Mouse (Mus musculus) limb, embryonic 14.5 days (tissue): ENCODE results near the gene Usp20. TPM values are rescaled to one million over a fixed set of nuclear protein-coding genes. Genes with fewer than 3 reads are reported as not detected.

Experiments used
- ATAC-seq: fragments of 200-750 bp; cut with Nextera tagmentation; 2 replicates; pipeline ENCODE4 v1.8.0; 2017; ENCODE audit warnings: low read depth, moderate number of reproducible peaks, moderate TSS enrichment; ENCODE audit not compliant: low FRiP score
- DNase-seq: peaks from one replicate; pipeline ENCODE4 v3.0.0-alpha.2; 2015; ENCODE audit warnings: low spot score
- H3K27ac ChIP-seq: fragments of 300-500 bp; sonication (generic); replicated peaks from 2 replicates; pipeline ENCODE4 v1.5.1; 2014; ENCODE audit warnings: low read depth, mild to moderate bottlenecking, low read length, moderate library complexity, mixed read lengths
- H3K27me3 ChIP-seq: fragments of 300-500 bp; sonication (generic); 2 replicates; pipeline ENCODE4 v1.6.1; 2014; ENCODE audit warnings: low read length, mixed read lengths; ENCODE audit not compliant: control insufficient read depth, insufficient read depth
- H3K36me3 ChIP-seq: fragments of 300-500 bp; sonication (generic); 2 replicates; pipeline ENCODE4 v1.6.1; 2014; ENCODE audit warnings: mild to moderate bottlenecking, low read length, moderate library complexity, mixed read lengths; ENCODE audit not compliant: control insufficient read depth, insufficient read depth
- H3K4me1 ChIP-seq: fragments of 300-500 bp; sonication (generic); 2 replicates; pipeline ENCODE4 v1.6.1; 2014; ENCODE audit warnings: antibody characterized with exemption, low read length, mixed read lengths; ENCODE audit not compliant: control insufficient read depth, insufficient read depth
- H3K4me2 ChIP-seq: fragments of 300-500 bp; sonication (generic); replicated peaks from 2 replicates; pipeline ENCODE4 v1.6.1; 2014; ENCODE audit warnings: low read depth, mild to moderate bottlenecking, low read length, moderate library complexity; ENCODE audit not compliant: severe bottlenecking
- H3K4me3 ChIP-seq: fragments of 300-500 bp; sonication (generic); replicated peaks from 2 replicates; pipeline ENCODE4 v1.5.1; 2014; ENCODE audit warnings: low read length
- H3K9ac ChIP-seq: fragments of 300-500 bp; sonication (generic); 2 replicates; pipeline ENCODE4 v1.6.1; 2014; ENCODE audit warnings: mild to moderate bottlenecking, low read depth, low read length, moderate library complexity; ENCODE audit not compliant: severe bottlenecking
- H3K9me3 ChIP-seq: fragments of 300-500 bp; sonication (generic); 2 replicates; pipeline ENCODE4 v1.6.1; 2016; ENCODE audit warnings: low read length; ENCODE audit not compliant: control insufficient read depth
- POLR2A ChIP-seq: fragments of 200-500 bp; IDR thresholded peaks from 2 replicates; pipeline ENCODE4 v1.8.0; 2012; ENCODE audit warnings: inconsistent platforms, mild to moderate bottlenecking, moderate library complexity, borderline replicate concordance; ENCODE audit not compliant: insufficient read depth, insufficient read length; ENCODE audit errors: extremely low read depth
- WGBS: fragments of 180-500 bp; shearing (Covaris S2); extraction: QIAGEN DNeasy Blood & Tissue Kit; methylation state at CpG from one replicate; pipeline ENCODE4 v1.1.7; 2014; 5-methylcytosine and 5-hydroxymethylcytosine counted together
- polyA plus RNA-seq, 2 experiments: library from polyadenylated mRNA; depleted of rRNA in 1 of 2; stranded (reverse) in 1 of 2; unstranded in 1 of 2; fragments of >200 nt; fragmentation: Nextera tagmentation in 1 of 2; extraction: Ambion mirVana in 1 of 2; gene quantifications; 2 replicates each; pipeline versions ENCODE4 v1.2.1 to v1.2.3; 2012 to 2014

Gene Usp20
- polyA plus RNA-seq, 2 experiments = 19.0 to 21.5 TPM

DNA sequence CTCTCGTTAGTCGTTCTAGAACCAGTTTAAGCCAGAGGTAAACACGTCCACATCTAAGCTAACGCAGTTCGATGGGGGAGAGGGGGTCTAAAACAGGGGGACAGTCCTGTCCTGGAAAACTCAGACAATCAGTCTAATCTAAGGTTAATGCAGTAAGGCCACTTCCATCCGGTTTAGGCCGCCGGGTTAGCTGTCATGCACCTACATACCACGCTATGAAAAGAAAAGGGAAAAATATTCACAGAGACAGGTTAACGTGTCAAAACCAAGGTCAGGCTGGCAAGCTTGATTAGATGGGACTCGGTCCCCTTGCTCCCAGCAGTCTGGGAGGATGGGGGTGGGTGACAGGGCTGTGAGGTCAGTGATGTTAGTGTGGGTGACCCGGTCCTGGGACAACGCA, 71.3 kb downstream of the Usp20 start:
- TF ChIP-seq POLR2A = no peak
- Histone ChIP-seq H3K4me1 (no peaks in the 10 kb centered on the region), H3K4me2 (no peak overlapping the region), H3K27ac (no peak overlapping the region), H3K27me3 (no peaks in the 10 kb centered on the region), H3K4me3 (no peak overlapping the region), H3K9ac (no peak overlapping the region), H3K36me3 (peaks cover 77% of the 10 kb centered on the region), H3K9me3 (no peaks in the 10 kb centered on the region)
- ATAC-seq = no peak
- DNase-seq = no peak
- WGBS = 91% methylated on average over 13 of the region's 13 CpGs

DNA sequence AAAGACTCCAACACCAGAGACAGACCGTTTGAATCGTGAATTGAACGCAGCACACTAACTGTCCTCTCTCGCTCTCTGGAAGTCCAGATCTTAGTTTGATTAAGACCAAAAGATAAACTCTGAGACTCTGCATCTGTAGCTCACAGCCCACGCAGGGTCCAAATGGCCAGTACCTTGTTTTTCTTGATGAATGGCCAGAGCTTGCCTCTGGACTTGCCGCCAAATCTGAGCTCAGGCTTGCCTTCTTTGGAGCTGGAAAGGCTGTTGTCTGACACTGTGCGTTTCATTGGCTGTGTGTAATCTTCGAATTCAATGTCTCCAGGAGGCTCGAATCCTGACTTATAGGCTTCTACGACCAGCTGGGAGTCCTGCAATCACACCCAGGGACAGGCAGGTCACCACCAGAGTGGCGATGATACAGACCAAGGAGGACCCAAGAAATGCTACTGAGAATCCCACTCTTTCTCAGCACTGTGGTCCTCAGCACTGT, 71.8 kb downstream of the Usp20 start:
- Histone ChIP-seq H3K4me1 (no peaks in the 10 kb centered on the region), H3K36me3 (peaks cover 76% of the 10 kb centered on the region), H3K27ac (no peak overlapping the region), H3K9me3 (no peaks in the 10 kb centered on the region), H3K4me3 (no peak overlapping the region), H3K27me3 (no peaks in the 10 kb centered on the region), H3K4me2 (no peak overlapping the region), H3K9ac (no peak overlapping the region)
- no peak for TF ChIP-seq POLR2A
- WGBS = 92% methylated on average over 11 of the region's 11 CpGs
- DNase-seq (no peak), ATAC-seq (no peak)

GRCm38 (mm10) chr2:31056070-31056469, 74.0 kb downstream of the Usp20 start:
- H3K4me2 ChIP-seq = no peak overlapping the region
- H3K27me3 ChIP-seq = no peaks in the 10 kb centered on the region
- H3K27ac ChIP-seq = no peak overlapping the region
- no peaks in the 10 kb centered on the region for H3K4me1 ChIP-seq
- ATAC-seq (no peak), DNase-seq (no peak)
- 95% methylated on average over 3 of the region's 3 CpGs for WGBS
- no peak overlapping the region for H3K4me3 ChIP-seq
- H3K36me3 ChIP-seq = peaks cover 65% of the 10 kb centered on the region
- no peak for TF ChIP-seq POLR2A
- H3K9ac ChIP-seq = no peak overlapping the region
- H3K9me3 ChIP-seq = no peaks in the 10 kb centered on the region

- no peaks in the 10 kb centered on the region for H3K9me3 ChIP-seq
- no peak overlapping the region for H3K9ac ChIP-seq
- H3K4me3 ChIP-seq = no peak overlapping the region
- H3K4me1 ChIP-seq = no peaks in the 10 kb centered on the region
- no peak overlapping the region for H3K27ac ChIP-seq
- ATAC-seq (no peak), DNase-seq (no peak)
- no peak overlapping the region for H3K4me2 ChIP-seq
- no peak for TF ChIP-seq POLR2A
- 82% methylated on average over 6 of the region's 6 CpGs for WGBS
- H3K27me3 ChIP-seq = no peaks in the 10 kb centered on the region
- peaks cover 58% of the 10 kb centered on the region for H3K36me3 ChIP-seq
These were observed 75.6 kb downstream of the Usp20 start for GRCm38 (mm10) chr2:31057549-31058177.

- no peak for DNase-seq
- ATAC-seq = no peak
- H3K4me2 ChIP-seq = no peak overlapping the region
- H3K4me3 ChIP-seq = no peak overlapping the region
- no peaks in the 10 kb centered on the region for H3K27me3 ChIP-seq
- H3K9ac ChIP-seq = no peak overlapping the region
- H3K27ac ChIP-seq = no peak overlapping the region
- TF ChIP-seq POLR2A = no peak
- peaks cover 51% of the 10 kb centered on the region for H3K36me3 ChIP-seq
- H3K9me3 ChIP-seq = no peaks in the 10 kb centered on the region
- H3K4me1 ChIP-seq = no peaks in the 10 kb centered on the region
- WGBS = 87% methylated on average over 4 of the region's 4 CpGs
These were observed 76.4 kb downstream of the Usp20 start for GRCm38 (mm10) chr2:31058443-31058842.
